Mouse (Mus musculus) frontal cortex, postnatal 25 days (tissue): ENCODE results near the gene Gpx2.
"Not testable (repeated sequence)": the region's sequence is repeated elsewhere in the genome, so short reads cannot be mapped to it uniquely, and the experiment has no call there.

Experiments
- DNase-seq, 2 experiments: peaks; one replicate each; pipeline ENCODE4 v3.0.0; 2022; ENCODE audit warnings: low spot score in 2 of 2

Gene Gpx2

DNA sequence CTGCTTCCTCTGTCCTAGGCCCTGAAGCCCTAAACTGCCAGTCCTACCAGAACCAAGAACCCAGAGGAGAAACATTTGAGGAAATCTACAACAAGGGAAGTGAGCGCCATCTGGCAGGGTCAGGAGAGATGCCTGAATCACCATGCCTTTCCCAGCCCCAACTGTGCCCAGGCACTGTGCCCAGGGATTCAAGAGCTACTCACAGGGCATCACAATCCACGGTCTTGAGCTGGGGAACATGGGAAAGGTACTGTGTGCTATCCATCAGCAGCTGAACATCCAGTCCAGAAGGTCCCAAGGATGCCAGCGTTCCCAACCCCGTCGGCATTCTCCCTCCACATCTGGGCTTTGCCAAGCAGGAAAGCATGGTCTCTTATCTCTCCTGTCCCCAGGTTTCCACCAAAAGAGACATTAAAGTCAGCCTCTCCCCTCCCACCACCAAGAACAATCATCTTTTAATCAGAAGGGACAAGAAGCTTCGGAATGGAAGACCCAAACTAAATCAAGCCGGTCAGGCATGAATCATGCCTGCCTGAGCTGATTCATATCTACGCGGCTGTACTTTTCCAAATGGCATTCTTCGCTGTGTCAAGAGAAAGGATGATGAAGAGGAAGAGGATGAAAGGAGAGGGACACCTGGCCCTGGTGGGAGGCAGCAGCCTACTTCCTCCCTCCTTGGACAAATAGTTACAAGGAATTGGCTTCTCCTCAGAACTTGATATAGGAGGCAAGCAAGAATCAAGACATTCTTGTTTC is 9.9 kb upstream of the Gpx2 start:
- no peak for DNase-seq

- no peak for DNase-seq
Observed at GRCm38 (mm10) chr12:76803700-76804252, 8.4 kb upstream of the Gpx2 start.

DNA sequence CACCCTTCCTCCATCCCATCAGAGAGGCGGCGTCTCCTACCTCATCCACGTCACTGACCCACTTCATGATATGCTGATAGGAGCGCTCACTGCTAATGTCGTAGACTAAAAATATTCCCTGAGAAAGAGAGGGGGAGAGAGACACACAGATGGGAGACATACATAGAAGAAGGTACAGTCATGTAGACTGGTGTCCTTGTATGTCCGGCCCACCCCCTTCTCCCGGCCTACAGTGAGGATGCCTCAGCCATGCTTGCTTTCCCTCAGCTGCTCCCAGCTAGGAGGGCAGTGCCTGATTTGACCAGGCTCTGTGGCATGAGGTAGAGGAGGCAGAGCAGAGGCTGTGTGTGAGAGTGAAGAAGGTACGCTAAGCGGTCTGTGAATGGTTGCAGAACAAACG is 7.7 kb upstream of the Gpx2 start:
- no peak for DNase-seq

DNA sequence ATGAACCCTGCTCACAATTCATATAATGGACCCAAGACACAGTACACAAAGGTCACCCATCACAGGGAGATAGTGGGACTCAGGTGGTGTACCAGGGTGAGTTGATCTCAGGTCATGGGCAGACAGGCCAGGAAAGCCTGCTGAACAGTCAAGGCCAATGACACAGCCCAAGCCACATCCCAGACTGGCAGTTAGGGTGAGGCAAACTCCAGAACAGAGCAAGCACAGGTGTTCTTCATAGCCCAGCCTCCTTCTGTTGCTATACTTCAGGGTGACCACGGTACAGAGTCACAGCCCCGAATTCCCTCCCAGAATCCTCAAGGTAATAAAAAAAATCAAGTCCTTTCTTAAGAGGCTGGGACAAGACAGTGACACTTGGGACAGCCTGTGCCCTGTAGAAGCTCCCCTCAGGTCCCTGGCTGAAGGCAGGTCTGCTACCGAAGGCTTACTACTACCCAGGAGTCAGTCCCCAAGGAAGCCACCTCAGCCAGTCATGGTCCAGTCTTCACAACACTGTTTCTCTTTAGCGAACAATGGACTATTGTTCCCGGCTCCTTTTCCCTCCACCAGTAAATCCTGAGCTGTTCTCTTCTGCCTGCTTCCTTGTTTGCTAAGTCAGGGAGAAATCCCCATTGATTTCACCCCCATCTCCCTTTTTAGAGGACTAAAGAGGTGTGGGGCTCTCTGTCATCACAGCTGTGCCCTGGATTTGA is 2.8 kb upstream of the Gpx2 start:
- DNase-seq: no peak

GRCm38 (mm10) chr12:76796938-76797539 is 1.7 kb upstream of the Gpx2 start:
- DNase-seq: no peak

- DNase-seq: not testable (repeated sequence)
Observed at GRCm38 (mm10) chr12:76792540-76792939, 2.8 kb downstream of the Gpx2 start.

DNA sequence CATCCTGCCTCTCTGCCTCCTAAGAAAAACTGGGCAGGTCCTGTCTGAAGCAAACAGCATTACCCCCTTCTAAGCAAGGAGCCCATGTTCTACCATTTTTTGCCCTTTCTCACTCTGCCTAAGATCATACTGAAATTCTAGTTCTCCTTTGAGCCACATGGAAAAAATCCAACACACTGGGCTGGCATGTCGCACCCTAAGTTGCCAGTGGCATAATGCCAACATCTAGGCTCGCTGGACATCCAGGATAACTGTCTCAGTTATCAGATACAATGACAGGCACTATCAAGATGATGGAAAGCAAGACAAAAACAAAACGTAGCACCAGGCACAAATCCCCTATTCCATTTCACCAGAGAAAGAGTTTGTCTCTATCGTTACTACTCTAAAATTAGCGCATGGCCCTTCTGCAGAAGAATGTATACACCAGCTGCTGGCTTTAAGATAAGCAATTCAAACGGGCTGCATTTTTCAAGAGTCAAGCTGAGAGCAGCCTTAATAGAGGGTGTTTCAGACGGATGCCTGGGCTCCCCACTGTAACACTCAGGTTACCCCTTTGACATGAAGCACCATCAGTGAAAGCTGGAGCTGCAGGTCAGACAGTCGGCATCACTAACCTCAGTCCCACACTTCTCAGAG is 4.8 kb downstream of the Gpx2 start:
- no peak for DNase-seq

DNA sequence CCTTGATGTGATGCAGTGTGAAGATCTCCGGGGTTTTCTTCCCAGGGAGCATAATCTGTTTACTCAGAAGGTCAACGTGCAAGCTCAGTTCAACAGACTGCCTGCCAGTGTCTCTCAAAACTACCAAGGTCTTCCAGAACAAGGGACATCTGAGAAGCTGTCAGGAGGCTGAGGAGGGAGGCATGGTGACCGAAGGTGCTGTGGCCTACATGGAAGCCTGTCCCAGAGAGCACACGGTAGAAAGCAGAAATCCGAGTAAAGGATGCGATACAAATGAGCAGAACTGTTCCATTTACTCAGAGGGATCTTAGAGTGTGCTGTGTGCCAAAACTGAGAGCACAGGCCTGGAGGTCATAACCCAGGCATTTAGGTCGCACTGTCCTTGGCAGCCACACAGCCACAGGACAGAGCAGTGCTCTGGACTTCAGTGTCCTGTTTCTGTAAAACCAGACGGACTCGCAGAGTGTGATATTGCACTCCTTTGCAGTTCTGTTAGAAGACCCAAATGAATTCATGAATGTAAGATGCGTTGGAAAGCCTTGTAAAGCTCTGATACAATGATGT is 11.2 kb downstream of the Gpx2 start:
- no peak for DNase-seq

DNA sequence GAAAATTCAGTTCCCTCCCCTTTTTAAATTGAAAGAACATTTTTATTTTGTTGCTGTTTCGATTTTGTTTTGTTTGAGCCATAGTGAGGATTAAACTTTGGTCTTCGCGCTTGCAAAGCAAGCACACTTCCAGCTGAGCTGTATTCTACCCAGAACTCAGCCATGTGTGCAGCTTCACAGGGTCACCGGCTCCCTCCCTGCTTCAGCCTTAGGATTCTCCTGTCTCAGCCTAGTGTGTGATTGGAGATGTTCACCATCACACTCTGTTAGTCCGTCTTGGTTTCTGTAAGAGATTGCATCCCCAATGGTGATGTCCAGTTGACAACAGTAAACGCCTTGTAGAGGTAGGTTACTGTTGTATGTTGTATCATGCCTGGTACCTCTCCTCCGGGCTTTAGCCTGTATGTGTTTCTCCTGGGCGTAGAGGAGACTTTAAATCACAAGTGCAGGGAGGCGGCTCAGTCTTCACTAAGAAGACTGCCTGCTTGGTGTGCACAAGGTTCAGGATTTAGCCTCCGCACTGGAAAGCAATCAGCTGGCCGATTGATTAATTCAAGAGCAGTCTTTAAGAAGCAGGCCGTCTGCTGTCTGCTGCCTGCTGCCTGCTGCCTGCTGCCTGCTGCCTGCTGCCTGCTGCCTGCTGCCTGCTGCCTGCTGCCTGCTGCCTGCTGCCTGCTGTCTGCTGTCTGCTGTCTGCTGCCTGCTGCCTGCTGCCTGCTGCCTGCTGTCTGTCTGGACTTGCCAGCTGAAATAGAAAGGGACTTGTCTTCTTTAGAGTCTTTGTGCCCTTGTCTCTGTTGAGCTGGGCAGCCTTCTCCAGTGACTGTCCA is 14.5 kb downstream of the Gpx2 start:
- DNase-seq: no peak

DNA sequence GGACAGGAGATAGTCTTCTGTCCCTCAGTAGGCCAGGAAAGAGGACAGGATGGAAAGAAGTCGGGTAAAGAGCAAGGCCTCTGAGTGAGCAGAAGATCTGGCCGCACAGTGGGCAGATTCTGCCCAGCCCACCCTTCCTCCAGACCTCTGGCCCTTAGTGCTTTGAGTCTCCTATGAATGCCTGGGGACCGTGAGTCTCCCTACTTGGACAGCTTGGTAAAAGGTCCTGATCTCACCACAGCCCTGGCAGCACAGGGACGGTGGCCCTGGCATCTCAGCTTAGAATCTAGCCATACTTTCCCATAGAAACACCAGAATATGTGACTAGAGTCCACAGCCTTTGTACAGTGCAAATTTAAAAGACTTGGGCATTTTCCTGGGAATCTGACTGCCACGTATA is 15.4 kb downstream of the Gpx2 start:
- no peak for DNase-seq

DNA sequence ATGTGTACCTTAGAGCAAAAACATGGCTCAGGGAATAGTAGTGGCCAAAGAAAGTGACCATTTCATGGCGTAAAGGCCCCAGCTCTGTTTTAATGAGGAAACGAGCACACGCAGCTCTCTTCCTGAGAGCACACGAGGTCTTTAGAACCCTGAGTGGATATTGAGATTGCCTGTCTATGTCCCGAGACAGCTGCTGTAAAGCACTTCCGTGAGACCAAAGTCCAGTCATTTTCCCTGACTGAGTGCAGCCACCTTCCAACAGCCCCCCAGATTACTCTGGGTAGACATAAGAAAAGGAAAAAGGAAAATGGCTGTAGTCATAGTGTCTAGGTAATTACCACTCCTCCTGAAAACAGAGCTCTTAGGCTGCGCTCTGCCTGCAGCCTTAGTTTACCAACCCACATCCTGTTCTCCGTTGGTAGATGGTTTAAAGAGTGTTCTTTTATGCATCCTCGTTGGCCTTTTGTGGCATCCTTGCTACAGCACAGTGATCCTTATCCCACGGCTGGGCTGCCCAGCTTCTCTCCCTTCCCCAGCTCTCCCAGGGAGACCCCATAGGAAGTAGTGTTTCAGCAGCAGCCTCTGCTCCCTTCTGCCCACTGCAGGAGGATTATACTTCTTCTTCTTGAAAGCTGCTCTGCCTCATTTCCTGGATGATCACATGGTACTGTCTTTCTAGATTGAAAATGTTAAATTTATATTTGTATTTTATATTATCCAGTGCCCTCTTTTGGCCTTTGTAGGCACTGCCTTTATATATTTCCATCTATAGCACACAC is 16.9 kb downstream of the Gpx2 start:
- no peak for DNase-seq

DNA sequence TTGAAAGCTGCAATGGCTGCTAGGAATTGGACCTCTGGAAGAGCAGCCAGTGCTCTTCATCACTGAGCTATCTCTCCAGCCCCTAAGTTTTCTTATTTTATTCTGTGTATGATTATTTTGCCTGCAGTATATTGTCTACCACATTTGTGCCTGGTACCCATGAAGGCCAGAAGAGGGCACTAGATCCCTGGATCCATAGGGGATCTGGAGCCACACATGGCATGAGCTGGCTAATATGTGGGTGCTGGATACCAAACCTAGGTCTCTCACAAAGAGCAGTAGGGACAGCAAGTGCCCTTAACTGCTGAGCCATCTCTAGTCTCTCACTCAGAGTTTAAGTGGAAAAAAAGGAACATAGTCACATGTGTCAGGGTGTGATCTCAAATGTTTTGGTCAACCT is 17.5 kb downstream of the Gpx2 start:
- DNase-seq: no peak

DNA sequence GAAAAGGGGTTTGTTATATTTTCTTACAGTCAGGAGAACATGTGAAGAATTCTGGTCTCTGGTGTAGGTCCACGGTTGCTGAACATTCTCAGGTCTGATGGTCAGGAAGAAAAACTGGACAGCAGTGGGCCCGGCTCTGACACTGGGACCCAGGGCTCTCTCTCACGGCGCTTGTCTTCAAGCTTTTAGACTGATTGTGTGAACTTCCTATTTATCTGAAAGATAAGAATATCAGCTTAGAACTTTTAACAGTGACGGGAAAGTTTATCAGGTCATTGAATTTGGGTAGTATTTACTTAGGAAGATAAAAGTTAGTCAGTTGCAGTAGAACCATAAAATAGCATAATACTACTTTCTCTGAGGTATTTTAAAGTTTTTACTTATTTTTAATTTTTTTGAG is 18.5 kb downstream of the Gpx2 start:
- no peak for DNase-seq

- DNase-seq: no peak
Observed at GRCm38 (mm10) chr12:76775132-76775531, 20.2 kb downstream of the Gpx2 start.

DNA sequence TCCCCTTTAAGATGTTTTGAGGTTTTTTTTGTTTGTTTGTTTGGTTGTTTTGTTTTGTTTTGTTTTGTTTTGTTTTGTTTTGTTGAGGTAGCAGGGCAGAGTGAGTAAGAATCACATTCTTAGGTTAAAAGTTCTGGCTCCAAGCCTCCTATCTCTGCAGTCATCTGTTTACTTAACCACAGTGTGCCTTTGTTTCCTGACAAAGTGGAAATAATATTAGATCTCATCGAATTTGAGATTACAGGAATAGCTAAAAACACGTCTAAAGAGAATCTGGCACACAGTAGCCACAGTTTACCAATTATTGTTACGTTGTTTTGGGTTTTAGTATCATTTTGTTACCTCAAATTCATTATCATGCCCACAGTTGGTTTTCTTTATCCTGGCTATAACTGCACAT is 20.7 kb downstream of the Gpx2 start:
- DNase-seq: no peak

GRCm38 (mm10) chr12:76771540-76771939 is 23.8 kb downstream of the Gpx2 start:
- no peak for DNase-seq

- DNase-seq: no peak
Observed at GRCm38 (mm10) chr12:76770841-76771500, 24.4 kb downstream of the Gpx2 start.

DNA sequence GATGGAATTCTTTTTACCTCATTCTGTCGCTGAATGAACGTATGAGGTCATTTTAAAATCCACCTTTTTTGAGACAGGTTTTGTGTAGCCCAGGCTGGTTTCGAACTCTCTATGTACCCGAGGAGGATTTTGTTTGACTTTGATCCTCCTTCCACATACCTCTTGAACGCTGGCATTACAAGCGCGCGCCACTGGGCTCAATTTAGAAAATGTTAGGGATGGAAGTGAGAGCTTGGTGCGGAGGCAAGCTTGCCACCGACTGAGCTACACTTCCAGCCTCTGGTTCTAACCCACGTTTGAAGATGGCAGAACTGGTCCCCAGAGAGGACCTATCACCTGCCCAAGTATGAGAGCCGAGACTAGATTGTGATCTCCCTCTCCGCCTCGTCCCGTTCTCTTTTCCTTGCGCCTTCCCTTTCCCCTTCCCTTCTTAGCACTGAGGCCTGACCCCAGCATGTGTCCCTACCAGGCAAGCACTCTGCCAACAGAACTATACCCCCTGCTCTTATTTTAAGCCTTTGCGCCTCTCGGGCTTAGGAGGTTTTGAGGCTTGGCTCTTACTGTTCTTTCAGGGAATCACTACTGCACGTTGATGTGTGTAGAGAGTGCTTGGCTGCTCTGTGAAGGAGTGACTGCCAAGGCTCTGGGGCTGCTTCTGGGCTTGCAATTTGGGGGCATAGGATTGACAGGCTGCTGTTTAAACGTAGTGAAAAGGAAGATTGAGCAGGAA is 29.3 kb downstream of the Gpx2 start:
- peak in 1 of 2 experiments; percentile 33 for DNase-seq

GRCm38 (mm10) chr12:76765354-76765851 is 30.0 kb downstream of the Gpx2 start, which contains the start of the genes Churc1 and Fntb:
TSS of gene Churc1 (plus strand) at chr12:76765538.
TSS of gene Fntb (plus strand) at chr12:76765589.
- peak; percentile 71 to 78 for DNase-seq
